Mouse (Mus musculus): Measurements from ENCODE around the gene Mmp11.

DNA sequence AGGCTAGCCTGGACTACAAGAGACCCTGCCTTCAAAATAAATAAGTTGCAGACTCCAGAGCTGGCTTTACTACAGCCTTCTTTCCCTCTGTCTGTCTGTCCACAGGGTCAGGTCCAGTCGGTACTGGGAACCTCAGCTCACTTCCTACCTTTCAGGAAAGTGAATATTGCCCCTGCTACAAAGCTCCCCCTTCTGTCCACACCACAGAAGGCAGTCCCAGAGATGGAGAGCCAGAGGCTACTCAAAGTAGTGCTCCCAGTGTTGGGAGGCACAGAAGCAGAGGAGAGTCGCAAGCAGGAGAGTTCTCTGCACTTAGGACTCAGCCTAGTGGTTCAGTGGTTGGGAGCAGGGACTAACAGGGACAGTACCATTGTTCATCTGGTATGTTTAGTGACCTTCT lies 12.0 kb downstream of the Mmp11 start:
- TF ChIP-seq CTCF (IDR thresholded peaks at IDR 0.05; ENCODE audit: control insufficient read depth, insufficient read depth, insufficient replicate concordance, low read depth, low read length) (no peak), POLR2A (IDR thresholded peaks at IDR 0.05; ENCODE audit: control insufficient read depth, low read depth, low read length) (no peak)
